Mouse (Mus musculus): Measurements from ENCODE around the gene Zfp948. TPM values are rescaled to one million over a fixed set of nuclear protein-coding genes. Genes with fewer than 3 reads are reported as not detected.
A peak's percentile ranks its signal among the peaks of the same experiment; 100 is the strongest.

Gene Zfp948
- polyA plus RNA-seq, 1 experiment from 2014 or later, result 25.3 TPM

DNA sequence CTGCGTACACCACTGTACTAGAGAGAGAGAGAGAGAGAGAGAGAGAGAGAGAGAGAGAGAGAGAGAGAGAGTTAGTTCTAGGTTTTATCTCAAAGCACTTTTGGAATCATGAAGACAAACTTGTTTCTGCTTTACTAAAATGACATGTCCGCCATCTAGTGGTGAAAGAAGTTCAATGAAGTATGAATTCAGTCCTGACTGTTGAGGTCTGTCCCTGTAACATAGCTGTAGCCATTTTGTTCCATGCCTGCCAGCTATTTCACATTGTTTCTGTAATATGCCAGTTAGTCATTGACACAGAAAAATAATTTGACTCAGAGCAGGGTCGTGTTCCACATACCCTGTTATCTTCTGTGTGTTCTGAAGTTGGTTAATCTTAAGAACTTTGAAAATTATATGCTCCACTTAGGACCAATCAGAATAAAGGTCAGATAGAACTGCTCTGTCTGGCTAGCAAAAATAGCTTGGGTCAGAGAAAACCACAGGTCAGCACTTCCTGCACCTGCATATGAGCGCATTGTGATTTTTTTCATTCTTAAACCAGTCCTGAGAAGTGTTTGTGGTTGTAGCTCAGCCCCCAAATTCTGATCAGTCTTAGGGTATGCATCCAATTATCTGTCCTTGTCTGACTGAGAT is 32.2 kb upstream of the Zfp948 start:
- H3K27ac ChIP-seq (ENCODE audit: low read length), result 0 out of 2 replicates have a peak overlapping the region, but pooled peaks have one; percentile 66
- H3K9me3 ChIP-seq (ENCODE audit: control insufficient read depth, low read depth, low read length), result no peaks in the 10 kb centered on the region
- peak overlapping the region; percentile 52; the same call in 1 of the 2 replicates for H3K4me3 ChIP-seq (ENCODE audit: low read depth, low read length)
- H3K4me1 ChIP-seq (ENCODE audit: control insufficient read depth, insufficient read depth, low read length), result peaks cover 10% of the 10 kb centered on the region; the same call in 1 of the 2 replicates
- no peaks in the 10 kb centered on the region for H3K27me3 ChIP-seq (ENCODE audit: control insufficient read depth, insufficient read depth, low read length)
- peak overlapping the region; percentile 73; the same call in 1 of the 2 replicates for H3K4me2 ChIP-seq (replicated peaks; ENCODE audit: low read depth, low read length)
- ATAC-seq (ENCODE audit: insufficient number of reproducible peaks, insufficient read depth, low FRiP score, low read depth), result peak; percentile 12; the same call in 1 of the 2 replicates
- H3K9ac ChIP-seq (replicated peaks; ENCODE audit: low read depth, low read length), result no peak overlapping the region
- 13% methylated on average over 4 of the region's 4 CpGs for WGBS
- H3K36me3 ChIP-seq (ENCODE audit: control insufficient read depth, insufficient read depth, low read length), result no peaks in the 10 kb centered on the region

DNA sequence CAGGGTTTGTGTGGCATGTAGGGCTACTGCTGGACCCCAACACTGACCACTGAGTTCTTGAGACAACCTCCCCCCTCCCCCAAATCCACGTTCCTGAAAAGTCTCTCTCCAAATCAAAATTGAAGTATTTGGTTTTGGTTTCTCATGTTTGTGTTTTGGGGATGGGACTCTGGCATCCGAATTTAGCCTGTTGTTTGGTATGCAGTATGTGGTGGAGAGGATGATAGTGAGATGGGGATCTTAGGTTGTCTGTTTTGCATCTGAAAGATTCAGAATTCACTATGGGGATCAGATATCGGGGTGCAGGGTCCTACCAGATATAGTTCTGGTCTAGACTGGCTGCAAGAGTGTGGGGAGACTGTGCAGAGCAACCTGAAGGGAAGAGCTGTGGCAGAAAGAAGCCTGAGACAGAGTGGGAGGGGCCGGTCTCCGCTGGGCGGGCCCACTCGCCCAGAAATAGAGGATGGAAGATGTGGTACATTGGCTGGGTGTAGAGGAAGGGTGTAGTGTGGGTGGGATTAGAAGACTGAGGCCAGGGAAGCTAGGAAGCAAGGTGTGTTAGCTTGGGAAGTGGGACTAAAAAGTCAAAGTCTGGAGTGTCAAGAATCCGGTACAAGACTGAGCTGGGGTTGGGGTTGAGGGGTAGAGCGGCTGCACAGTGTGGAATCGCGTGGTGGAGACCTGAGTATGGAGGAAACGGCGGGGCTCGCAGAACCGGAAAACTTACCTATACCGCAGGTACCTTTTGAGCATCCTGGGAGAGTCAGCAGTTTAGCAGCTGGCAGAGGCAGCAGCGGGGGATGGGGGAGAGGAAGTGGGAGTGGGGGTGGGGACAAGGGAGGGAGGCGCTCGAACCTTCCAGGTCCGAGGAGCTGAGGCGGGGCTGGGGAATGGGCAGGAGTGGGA is 31.5 kb upstream of the Zfp948 start, which contains the start of gene Zfp52:
Gene Zfp52, plus strand, starts transcription at position 444 of the 906 bp plus-strand sequence.
- H3K4me3 ChIP-seq (ENCODE audit: low read depth, low read length), result peak within 1 kb of the TSS; percentile 52
- no peaks in the 10 kb centered on the region for H3K27me3 ChIP-seq (ENCODE audit: control insufficient read depth, insufficient read depth, low read length)
- peak; percentile 77 for ATAC-seq (ENCODE audit: insufficient number of reproducible peaks, insufficient read depth, low FRiP score, low read depth)
- WGBS, result 3% methylated on average over 21 of the region's 21 CpGs
- H3K4me2 ChIP-seq (replicated peaks; ENCODE audit: low read depth, low read length), result peak within 1 kb of the TSS; percentile 73
- H3K9me3 ChIP-seq (ENCODE audit: control insufficient read depth, low read depth, low read length), result no peaks in the 10 kb centered on the region
- peaks cover 10% of the 10 kb centered on the region; the same call in 1 of the 2 replicates for H3K4me1 ChIP-seq (ENCODE audit: control insufficient read depth, insufficient read depth, low read length)
- no peaks in the 10 kb centered on the region for H3K36me3 ChIP-seq (ENCODE audit: control insufficient read depth, insufficient read depth, low read length)
- peak within 1 kb of the TSS; percentile 66; the same call in 1 of the 2 replicates for H3K27ac ChIP-seq (ENCODE audit: low read length)
- peak within 1 kb of the TSS; percentile 32; the same call in 1 of the 2 replicates for H3K9ac ChIP-seq (replicated peaks; ENCODE audit: low read depth, low read length)

DNA sequence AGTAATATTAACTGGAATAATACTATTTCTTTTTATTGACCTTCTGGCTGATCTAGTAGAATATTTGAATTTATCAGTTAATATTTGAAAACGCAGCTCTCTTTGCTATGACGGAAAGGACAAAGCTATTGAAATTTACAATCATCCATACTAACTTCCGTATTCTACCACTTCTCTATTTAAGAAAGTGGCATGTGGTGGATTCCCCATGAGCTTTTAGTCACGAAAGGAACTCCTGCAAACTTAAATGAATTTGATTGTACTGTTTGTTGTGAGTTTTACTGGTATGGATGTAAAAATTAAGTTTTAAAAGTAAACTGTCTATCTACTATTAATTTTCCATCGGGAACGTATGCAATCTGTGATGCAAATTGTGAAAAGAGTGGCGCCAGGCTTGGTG is 30.7 kb upstream of the Zfp948 start:
- H3K9me3 ChIP-seq (ENCODE audit: control insufficient read depth, low read depth, low read length), result no peaks in the 10 kb centered on the region
- H3K27me3 ChIP-seq (ENCODE audit: control insufficient read depth, insufficient read depth, low read length), result no peaks in the 10 kb centered on the region
- no peaks in the 10 kb centered on the region for H3K36me3 ChIP-seq (ENCODE audit: control insufficient read depth, insufficient read depth, low read length)
- 34% methylated on average over 7 of the region's 7 CpGs for WGBS
- H3K9ac ChIP-seq (replicated peaks; ENCODE audit: low read depth, low read length), result peak overlapping the region; percentile 32; the same call in 1 of the 2 replicates
- no peak for ATAC-seq (ENCODE audit: insufficient number of reproducible peaks, insufficient read depth, low FRiP score, low read depth)
- peaks cover 10% of the 10 kb centered on the region; the same call in 1 of the 2 replicates for H3K4me1 ChIP-seq (ENCODE audit: control insufficient read depth, insufficient read depth, low read length)
- H3K4me3 ChIP-seq (ENCODE audit: low read depth, low read length), result peak overlapping the region; percentile 52
- peak overlapping the region; percentile 73 for H3K4me2 ChIP-seq (replicated peaks; ENCODE audit: low read depth, low read length)
- H3K27ac ChIP-seq (ENCODE audit: low read length), result no peak overlapping the region

DNA sequence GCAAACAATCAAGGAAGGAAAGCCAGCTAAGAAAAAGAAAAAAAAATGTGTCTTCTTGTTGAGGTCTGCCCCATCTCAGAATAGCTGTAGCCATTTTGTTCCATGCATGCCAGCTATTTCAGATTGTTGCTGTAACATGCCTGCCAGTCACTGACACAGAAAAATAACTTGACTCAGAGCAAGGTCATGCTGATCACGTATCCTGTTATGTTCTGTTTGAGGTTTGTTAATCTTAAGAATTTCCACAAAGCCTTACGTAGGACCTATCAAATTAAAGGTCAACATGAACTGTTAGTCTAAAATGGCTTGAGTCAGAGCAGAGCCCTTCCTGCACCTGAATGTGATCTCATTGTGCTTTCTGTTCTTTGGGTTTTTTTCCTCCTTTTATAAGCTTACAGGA is 30.1 kb upstream of the Zfp948 start:
- Histone ChIP-seq H3K36me3 (ENCODE audit: control insufficient read depth, insufficient read depth, low read length) (no peaks in the 10 kb centered on the region), H3K27me3 (ENCODE audit: control insufficient read depth, insufficient read depth, low read length) (no peaks in the 10 kb centered on the region), H3K9me3 (ENCODE audit: control insufficient read depth, low read depth, low read length) (no peaks in the 10 kb centered on the region), H3K4me3 (ENCODE audit: low read depth, low read length) (no peak overlapping the region), H3K4me2 (replicated peaks; ENCODE audit: low read depth, low read length) (no peak overlapping the region), H3K9ac (replicated peaks; ENCODE audit: low read depth, low read length) (no peak overlapping the region), H3K4me1 (ENCODE audit: control insufficient read depth, insufficient read depth, low read length) (peaks cover 7% of the 10 kb centered on the region; the same call in 1 of the 2 replicates), H3K27ac (ENCODE audit: low read length) (no peak overlapping the region)
- WGBS, result 46% methylated on average over 2 of the region's 2 CpGs
- no peak for ATAC-seq (ENCODE audit: insufficient number of reproducible peaks, insufficient read depth, low FRiP score, low read depth)

DNA sequence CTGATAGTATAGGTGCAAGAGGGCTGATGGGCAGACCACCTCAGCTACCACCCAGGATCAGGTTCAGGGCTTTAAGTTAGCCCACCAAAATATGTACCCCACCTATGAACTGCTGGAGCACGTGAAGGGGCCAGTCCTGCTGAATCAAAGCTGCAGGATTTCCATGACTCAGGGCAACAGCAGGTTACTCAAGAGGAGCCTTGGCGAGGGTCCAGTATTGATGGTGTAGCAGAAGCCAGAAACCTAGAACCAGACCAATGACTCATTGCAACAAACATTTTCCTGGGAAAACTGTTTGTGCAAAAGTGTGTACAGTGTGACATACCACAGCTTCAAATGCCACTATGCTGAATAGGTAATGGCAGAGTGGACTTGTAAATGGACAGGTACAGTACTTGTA is 9.0 kb upstream of the Zfp948 start:
- 92% methylated on average over 2 of the region's 2 CpGs for WGBS
- Histone ChIP-seq H3K4me2 (replicated peaks; ENCODE audit: low read depth, low read length) (no peak overlapping the region), H3K27ac (ENCODE audit: low read length) (no peak overlapping the region), H3K4me1 (ENCODE audit: control insufficient read depth, insufficient read depth, low read length) (no peaks in the 10 kb centered on the region), H3K27me3 (ENCODE audit: control insufficient read depth, insufficient read depth, low read length) (no peaks in the 10 kb centered on the region), H3K36me3 (ENCODE audit: control insufficient read depth, insufficient read depth, low read length) (peaks cover 5% of the 10 kb centered on the region; the same call in 1 of the 2 replicates), H3K9ac (replicated peaks; ENCODE audit: low read depth, low read length) (no peak overlapping the region), H3K9me3 (ENCODE audit: control insufficient read depth, low read depth, low read length) (no peaks in the 10 kb centered on the region), H3K4me3 (ENCODE audit: low read depth, low read length) (no peak overlapping the region)
- ATAC-seq (ENCODE audit: insufficient number of reproducible peaks, insufficient read depth, low FRiP score, low read depth), result no peak

DNA sequence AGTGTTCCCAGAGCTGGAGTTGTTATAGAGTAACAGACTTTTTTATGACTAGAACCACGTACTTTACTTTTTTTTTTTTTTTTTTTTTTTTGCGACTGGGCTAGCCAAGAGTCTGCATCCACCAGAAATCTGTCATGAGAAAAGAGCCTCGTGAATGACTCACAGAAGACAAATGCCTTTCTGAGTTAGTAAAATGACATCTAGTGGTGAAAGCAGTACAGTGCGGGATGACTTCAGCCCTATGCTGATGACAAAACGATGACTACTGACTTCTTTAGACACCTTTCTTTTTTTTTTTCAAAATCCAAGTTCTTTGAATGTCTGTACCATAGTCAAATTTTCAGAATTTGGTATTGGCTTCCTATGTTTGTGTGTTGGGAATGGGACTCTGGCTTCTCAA is 588 bp upstream of the Zfp948 start:
- no peaks in the 10 kb centered on the region for H3K9me3 ChIP-seq (ENCODE audit: control insufficient read depth, low read depth, low read length)
- peak overlapping the region; percentile 41 for H3K4me2 ChIP-seq (replicated peaks; ENCODE audit: low read depth, low read length)
- ATAC-seq (ENCODE audit: insufficient number of reproducible peaks, insufficient read depth, low FRiP score, low read depth), result peak; percentile 51
- H3K4me3 ChIP-seq (ENCODE audit: low read depth, low read length), result peak overlapping the region; percentile 47
- 3% methylated on average over 5 of the region's 5 CpGs for WGBS
- peak overlapping the region; percentile 25; the same call in 1 of the 2 replicates for H3K9ac ChIP-seq (replicated peaks; ENCODE audit: low read depth, low read length)
- no peaks in the 10 kb centered on the region for H3K36me3 ChIP-seq (ENCODE audit: control insufficient read depth, insufficient read depth, low read length)
- no peaks in the 10 kb centered on the region for H3K27me3 ChIP-seq (ENCODE audit: control insufficient read depth, insufficient read depth, low read length)
- H3K4me1 ChIP-seq (ENCODE audit: control insufficient read depth, insufficient read depth, low read length), result peaks cover 5% of the 10 kb centered on the region; the same call in 1 of the 2 replicates
- peak overlapping the region; percentile 82 for H3K27ac ChIP-seq (ENCODE audit: low read length)

DNA sequence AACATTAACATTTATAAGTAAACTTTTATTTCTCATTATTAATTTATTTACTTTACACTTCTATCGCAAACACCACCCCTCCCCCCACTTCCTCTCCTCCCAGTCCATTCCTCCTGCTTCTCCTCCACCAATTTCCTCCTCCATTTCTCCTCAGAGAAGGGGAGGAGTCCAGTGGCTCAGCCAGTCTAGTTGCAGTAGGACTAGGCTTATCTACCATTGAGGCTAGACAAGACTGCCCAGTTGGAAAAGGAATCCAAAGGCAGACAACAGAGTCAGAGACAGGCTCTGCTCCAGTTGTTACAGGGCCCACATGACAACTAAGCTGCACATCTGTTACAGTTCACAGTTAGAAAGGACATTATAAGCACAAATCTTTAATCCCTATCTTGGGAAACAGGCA is 888 bp downstream of the Zfp948 start:
- Histone ChIP-seq H3K4me1 (ENCODE audit: control insufficient read depth, insufficient read depth, low read length) (peaks cover 5% of the 10 kb centered on the region; the same call in 1 of the 2 replicates), H3K27me3 (ENCODE audit: control insufficient read depth, insufficient read depth, low read length) (no peaks in the 10 kb centered on the region), H3K9me3 (ENCODE audit: control insufficient read depth, low read depth, low read length) (no peaks in the 10 kb centered on the region), H3K4me3 (ENCODE audit: low read depth, low read length) (peak overlapping the region; percentile 47), H3K36me3 (ENCODE audit: control insufficient read depth, insufficient read depth, low read length) (no peaks in the 10 kb centered on the region), H3K9ac (replicated peaks; ENCODE audit: low read depth, low read length) (0 out of 2 replicates have a peak overlapping the region, but pooled peaks have one; percentile 10), H3K27ac (ENCODE audit: low read length) (no peak overlapping the region), H3K4me2 (replicated peaks; ENCODE audit: low read depth, low read length) (peak overlapping the region; percentile 41)
- WGBS, result 41% methylated on average over 1 of the region's 1 CpGs
- no peak for ATAC-seq (ENCODE audit: insufficient number of reproducible peaks, insufficient read depth, low FRiP score, low read depth)

DNA sequence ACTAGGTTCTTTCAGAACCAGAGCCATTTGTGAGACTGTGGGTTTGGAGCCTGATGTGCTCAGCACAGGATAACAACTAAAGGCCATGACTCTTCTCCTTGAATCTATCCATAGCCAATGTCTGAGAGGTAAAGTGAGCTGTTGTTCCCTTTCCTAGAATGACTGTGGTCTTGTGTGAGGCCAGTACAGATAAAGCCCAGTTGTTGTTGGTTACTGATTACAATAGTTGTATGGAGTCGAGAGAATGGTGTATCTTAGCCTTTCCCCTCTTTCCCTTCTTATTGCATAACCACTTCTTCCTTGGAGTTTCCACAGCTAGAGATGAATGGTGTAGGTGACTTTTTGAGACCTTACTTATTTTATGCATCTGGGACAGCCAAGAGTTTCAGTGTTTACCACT is 12.3 kb downstream of the Zfp948 start:
- Histone ChIP-seq H3K4me3 (ENCODE audit: low read depth, low read length) (no peak overlapping the region), H3K9ac (replicated peaks; ENCODE audit: low read depth, low read length) (no peak overlapping the region), H3K27ac (ENCODE audit: low read length) (no peak overlapping the region), H3K36me3 (ENCODE audit: control insufficient read depth, insufficient read depth, low read length) (peaks cover 31% of the 10 kb centered on the region; the same call in 1 of the 2 replicates), H3K27me3 (ENCODE audit: control insufficient read depth, insufficient read depth, low read length) (no peaks in the 10 kb centered on the region), H3K4me2 (replicated peaks; ENCODE audit: low read depth, low read length) (no peak overlapping the region), H3K4me1 (ENCODE audit: control insufficient read depth, insufficient read depth, low read length) (no peaks in the 10 kb centered on the region), H3K9me3 (ENCODE audit: control insufficient read depth, low read depth, low read length) (no peaks in the 10 kb centered on the region)
- ATAC-seq (ENCODE audit: insufficient number of reproducible peaks, insufficient read depth, low FRiP score, low read depth), result no peak
- 84% methylated on average over 1 of the region's 1 CpGs for WGBS

All from stomach, embryonic 14.5 days (tissue).